Mouse (Mus musculus) naive thymus-derived CD4-positive, alpha-beta T cell, adult 2 months (primary cell): ENCODE data around the gene Hmcn1.

ENCODE experiments used
- DNase-seq: peaks from one replicate; pipeline ENCODE4 v3.0.0-alpha.2; 2011; ENCODE audit warnings: low read depth

Gene Hmcn1

DNA sequence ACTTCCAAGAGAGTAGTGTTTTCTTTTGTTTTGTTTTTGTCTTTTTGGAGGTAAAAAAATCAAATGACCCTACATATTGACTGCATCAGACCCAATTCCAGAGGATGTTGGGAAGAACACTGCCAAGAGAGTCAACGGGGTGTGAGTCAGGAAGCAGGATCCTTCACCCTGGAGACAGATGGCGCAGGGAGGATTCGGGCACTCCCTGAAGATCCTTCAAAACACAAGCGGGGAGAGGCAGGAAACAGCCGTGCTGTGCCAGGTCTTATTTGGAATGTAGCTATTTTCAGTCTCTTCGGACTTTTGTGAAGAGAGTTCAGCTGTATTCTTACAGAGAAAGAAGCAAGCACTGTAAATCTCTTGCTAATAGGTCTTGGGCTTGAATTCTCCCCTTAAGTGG is 120.0 kb downstream of the Hmcn1 start:
- no peak for DNase-seq

DNA sequence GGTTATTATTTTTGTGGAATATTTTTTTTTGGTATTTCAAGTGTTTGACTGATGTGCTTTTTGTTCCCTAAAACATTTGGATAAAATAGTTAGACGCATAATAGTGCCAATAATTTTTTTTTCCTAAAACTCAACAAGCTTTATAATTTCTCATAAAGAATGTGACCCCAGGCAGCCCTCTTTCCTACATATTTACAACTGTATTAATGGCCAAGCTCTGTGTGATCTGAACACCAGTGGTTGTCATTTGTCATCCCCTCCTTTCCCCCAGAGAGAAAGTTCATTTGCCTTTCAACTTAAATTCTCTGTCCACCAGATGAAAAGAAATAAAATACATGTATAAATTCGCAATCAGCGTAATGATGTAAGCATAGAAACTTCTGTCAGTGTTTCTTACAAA is 121.1 kb downstream of the Hmcn1 start:
- no peak for DNase-seq

DNA sequence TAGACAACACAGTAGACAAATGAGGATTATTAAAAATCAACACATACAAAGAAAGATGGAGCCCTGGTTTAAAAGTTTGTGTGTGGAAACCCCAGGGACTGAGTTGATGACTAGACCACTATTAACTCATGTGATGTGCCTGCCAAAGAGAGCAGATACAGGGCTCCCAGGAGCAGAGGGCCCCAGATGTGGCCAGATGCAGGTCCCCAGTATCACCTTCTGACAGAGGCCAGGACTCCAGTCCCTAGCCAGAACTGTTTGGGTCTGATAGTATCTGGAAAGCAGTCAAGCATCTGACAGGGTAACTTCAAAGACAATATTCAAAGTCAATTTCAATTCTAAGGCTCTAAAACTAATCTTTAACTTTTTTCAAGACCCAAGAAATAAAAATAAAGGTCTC is 124.0 kb downstream of the Hmcn1 start:
- no peak for DNase-seq

DNA sequence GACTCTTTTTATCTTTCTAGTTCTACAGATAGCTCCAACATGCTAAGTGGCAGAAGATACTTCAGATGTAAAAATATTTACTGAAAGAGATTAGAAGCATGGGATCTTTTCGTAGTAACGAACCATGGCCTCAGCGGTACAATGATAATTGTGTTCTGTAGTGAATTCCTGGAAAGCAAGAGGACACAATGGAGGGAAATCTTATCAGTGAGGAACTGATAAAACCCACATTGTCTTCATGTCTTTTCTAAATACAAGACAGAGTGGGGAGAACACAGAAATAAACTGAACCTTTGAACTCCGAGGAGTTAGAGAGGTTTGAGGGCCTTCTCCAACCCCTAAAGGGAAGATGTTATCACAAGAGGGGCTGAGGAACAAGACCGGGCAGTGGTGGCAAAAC is 126.6 kb downstream of the Hmcn1 start:
- no peak for DNase-seq

DNA sequence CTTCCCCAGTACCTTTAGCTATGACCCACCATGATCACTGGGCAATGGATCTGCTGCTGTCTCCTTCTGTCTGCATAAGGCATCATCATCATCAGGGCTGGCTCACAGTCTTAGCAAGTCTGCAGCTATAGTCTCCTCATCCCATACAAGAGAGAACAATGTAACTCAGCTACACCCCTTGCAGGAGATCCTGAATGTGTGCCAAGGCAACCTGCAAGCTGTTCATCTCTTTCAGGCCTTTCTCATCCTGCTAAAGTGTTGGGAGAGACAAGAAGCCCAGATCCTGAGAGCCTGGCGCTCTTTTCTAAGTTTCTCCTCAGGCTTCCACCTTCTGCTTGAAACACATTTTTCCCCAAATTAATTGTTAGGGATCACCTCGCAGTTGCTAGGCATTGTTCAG is 135.5 kb downstream of the Hmcn1 start:
- DNase-seq = no peak

DNA sequence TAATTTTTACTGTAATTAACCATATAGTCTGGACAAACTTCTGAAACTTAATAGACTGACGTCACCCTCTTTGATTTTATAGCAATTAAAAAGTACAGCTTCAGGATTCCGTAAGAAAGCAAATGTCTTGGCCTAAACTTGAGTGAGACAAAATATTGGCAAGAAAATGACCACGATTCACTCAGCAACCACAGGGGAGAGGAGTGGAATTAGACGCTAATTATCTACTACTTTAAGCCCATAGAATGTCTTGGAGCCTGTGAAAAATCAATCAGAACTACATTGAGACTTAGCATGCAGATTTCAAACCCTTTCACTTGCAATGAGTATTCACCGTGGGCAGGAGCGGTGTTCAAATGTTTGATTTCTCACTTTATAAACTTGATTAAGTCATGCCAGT is 159.8 kb downstream of the Hmcn1 start:
- DNase-seq = no peak

DNA sequence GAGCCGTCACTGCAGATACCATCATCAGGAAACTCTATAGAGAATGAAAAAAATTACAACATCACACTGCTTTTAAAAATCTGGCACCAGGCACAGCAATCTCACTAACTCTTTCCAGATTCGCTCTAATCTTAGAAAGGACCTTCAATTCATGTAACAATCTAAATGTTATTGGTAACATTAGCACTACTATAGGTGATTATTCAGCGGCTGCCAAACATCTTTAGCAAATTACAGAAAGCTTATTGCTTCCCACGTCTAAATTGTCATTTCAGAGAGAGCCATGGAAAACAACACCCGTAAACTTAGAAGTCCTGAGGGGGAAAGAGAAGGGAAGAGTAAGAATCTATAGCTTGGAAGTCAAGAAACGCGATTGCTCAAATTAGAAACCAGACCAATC is 163.4 kb downstream of the Hmcn1 start:
- no peak for DNase-seq

DNA sequence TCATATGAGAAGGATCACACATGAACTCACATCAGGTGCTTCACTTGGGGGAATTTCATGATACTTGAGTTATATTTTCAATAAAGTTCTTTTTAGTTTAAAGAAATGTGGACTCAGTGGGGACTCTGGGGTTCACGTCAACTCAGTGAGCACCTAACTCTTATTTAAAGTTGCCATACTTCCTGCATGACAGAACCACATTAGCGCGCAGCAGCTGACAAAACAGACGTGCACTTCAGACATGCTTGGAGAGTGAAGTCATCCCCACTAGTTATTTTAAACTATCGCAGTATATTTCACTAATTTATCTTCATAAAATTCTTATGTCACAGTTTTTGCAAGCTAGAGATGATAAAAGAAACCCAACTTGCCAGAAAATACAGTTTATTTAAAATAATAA is 166.1 kb downstream of the Hmcn1 start:
- DNase-seq = no peak

DNA sequence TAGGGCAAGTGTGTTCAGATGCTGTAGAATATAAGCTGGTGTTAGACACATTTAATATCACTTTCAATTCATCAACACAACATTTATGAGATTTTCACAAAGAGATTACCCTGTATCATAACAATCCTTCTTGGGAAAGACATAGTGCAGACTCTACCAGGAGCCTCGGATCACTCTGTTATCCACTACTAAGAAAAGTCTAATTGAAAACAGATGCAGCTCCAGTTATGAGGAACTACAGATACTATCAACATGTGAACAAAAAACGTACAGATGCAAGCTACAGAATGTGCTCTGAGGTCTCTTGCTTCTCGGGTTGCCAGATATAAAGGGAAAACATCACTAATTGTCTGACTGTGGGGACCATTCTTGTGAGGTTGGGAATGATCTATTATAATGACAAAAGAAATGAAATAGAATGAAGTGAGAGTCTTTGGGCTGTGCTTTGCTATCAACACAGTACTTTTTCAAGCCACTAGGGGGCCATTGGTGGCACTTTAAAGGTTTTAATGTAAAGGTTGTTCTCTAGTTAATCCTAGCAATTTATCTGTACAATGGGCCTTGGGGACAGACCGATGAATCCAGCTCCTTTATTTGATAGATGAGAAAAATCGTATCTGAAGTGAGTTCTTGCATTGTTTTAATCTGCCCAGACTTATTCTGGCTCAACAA is 168.8 kb downstream of the Hmcn1 start:
- peak; percentile 37 for DNase-seq

DNA sequence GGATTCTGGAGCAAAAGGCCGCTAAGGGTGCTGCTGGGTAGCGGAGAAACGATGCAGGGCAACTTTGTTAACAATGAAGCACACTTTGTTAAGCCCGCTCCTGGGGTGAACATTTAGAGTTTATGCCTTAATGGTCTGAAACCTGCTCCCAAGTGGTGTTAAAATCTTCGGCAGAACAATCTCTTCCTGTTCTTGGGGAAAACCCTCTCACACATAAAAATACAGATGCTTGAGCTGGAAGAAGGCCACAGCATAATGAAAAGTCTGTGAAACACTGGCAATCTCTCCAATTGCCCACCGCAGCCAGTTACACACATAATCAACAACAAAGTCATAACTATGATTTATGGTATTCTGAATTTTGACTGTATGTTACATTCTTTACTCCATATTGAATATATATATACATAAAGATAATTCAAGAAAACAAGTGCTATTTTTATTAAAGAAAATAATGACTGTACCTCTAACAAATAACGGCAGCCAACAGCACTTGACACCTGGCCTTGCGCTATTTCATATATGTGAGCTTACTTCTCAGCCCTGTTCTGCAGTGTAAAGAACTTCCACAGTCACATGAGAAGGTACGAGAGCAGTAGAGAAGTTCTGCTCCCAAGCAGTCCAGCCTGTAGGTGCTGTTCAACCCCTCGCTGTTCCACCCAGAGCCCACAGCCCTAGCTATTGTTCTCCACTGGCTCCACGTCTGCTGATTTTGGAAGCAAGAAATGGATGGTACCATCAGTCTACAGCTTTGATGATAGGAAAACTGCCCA is 177.0 kb downstream of the Hmcn1 start:
- DNase-seq = no peak

DNA sequence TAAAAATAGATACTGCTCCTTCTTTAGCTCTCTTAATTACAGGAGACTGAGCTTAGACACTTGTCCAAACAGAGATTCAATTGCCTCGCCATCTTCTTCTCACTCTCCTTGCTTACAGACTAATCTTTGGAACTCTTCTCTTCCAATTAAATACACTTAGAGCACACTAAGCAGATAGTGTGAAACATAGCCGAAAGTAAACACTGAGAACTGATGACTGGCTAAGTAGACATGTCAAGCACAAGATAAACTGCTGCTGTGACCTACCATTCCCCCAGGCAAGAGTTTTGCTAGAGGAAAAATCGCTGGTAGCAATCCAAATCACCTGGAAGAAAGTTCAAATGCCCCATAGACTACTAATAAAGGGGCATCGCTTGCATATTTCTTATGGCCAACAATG is 178.3 kb downstream of the Hmcn1 start:
- no peak for DNase-seq

DNA sequence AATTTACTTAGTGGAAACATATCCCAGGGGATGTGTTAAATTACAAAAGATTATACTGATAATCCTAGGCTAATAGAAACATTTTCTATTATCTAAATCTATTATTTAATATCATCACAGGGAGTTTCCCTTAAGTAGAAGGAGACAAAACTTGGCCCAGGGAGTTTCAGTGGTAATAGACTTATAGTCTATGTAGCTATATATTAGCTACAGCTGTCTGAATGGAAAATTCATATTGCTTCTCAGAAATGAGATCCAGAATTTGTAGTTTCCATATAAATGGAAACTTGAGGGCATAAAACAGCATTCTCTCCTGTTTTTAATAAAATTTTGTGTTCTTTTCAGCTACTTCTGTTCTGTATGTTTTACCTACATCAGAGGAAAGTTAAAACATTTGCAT is 179.9 kb downstream of the Hmcn1 start:
- no peak for DNase-seq

DNA sequence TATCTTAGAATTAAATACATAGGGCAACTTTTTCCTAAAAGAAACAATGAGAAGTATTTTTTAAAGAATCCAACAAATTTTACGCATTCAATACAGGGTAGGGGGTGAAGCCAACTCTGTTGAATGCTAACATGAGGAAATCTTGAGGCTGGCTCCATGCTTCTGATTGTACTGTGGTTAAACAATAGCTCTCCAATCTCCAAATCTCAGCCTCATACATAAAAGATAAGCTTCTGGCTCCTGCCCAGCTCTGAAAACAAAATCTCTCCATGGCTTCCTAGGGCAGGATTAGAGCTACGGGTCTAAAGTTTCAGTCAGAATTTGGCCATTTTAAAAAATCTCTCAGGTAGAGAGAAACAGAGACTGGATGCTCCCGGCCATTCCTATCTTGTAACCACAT is 186.4 kb downstream of the Hmcn1 start:
- no peak for DNase-seq

DNA sequence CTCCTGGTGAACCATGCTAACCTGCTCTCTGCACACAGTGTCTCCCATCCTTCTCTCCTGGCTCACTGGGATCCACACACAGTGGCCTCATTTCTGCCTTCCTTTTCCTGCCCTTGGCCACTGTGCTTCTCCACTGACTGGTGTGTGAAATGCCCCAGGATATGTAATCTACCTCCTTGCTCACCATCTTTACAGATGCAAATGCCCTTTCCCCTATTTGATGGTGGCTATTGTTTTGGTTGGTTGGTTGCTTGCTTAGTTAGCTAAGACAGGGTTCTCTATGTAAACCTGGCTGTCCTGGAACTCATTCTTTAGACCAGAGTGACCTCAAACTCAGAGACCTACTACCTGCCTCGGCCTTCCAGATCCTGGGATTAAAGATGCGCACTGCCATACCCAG is 187.8 kb downstream of the Hmcn1 start:
- DNase-seq = no peak

DNA sequence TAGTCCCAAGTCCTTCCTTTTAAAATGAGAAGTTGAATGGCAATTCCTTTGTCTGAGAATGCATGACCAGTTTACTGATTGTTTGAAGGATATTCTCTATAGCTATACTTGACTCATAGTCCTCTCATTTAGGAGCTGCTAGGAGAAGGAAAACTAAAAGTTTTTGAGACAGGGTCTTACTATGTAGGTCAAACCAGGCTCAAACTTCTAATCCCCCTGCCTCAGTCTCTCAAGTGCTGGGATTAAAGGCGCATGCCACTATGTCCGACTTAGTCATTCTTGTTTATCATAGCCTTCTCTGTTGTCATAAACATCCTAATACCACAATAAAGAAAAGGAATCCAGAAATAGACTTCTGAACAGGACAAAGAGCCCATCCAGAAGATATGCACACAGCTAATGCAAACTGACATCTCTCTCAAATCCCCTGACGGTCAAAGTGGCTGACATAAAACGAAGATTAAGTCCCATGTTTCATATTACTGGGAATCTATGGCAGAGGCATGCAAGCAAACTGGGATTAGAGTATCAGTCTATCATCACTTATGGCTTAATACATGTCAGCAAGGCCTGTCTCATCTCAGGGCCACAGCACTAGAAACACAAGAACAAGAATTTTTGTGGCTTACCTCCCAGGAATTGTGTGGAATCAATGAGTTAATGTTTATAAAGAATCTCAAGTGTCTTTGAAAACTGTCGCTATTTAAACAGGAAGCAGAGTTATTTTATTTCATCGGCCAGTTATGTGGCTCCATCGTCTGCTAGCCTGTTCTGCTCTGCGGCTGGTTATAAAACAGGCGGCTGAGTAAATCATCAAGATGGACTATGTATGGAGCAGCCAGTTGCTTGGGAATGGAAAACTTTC is 188.8 kb downstream of the Hmcn1 start:
- DNase-seq = no peak

DNA sequence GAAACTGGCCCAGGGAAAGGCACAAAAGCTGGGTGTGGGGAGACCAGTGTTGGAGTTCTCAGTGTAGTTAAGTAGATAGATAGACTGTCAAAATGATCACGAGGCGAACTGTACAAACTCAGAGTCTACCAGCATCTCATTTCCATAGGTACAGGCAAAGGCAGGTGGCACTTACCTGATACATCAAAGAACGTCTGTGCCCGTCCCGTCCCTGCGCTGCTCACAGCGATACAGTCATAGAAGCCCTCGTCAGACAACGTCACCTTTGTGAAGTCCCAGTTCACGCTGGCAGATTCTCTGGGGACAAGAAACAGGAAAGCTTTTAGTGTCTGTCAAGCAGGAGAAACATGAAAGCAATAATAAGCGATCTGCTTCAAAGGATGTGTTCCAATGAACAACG is 190.6 kb downstream of the Hmcn1 start:
- no peak for DNase-seq

DNA sequence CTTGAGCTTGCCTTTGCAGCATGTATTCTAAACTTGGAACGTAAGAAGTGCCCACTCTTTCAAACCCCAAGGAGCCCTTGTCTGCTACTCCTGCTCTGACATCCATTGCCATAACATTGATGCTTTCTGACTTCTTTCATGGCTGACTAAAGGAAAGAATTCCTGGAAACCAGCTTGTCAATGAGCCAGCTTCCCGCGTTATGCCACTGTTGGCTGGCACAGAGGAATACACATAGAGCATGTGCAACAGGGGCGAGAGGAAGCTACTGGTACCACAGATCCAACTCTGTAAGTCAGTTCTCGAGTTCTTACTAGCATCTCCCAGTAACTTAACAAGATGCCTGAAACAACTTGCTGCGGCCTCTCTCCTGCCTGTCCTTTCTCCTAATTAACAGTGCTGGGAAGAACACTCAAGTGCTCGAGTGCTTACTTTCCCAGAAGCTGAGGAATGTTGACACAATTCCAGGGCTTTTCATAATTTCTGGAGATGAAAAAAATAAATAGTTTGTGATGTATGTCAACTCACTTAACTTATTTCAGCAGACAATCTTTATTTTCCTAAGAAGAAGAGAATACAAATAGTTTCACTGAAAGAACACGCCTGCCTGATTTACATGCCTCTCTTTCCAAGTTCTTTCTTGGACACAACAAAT is 192.5 kb downstream of the Hmcn1 start:
- DNase-seq = no peak

DNA sequence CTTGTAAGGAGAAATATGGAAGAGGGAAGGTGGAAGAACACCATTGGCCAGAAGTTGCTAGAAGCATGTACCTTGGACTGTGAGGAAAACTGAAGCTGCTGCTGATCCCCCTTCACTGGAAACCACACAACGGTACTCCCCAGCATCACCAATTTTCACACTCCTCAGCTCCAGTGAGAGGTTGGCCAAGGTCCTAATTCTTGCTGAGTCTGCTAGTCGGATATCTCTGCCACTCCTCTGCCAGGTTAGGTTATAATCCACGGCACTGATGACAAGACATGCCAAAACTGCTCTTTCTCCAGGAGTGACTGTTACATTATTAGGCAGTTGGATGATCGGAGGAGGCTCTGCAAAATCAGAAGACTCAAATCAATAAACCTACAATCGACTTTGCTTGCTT is 194.6 kb downstream of the Hmcn1 start:
- no peak for DNase-seq

DNA sequence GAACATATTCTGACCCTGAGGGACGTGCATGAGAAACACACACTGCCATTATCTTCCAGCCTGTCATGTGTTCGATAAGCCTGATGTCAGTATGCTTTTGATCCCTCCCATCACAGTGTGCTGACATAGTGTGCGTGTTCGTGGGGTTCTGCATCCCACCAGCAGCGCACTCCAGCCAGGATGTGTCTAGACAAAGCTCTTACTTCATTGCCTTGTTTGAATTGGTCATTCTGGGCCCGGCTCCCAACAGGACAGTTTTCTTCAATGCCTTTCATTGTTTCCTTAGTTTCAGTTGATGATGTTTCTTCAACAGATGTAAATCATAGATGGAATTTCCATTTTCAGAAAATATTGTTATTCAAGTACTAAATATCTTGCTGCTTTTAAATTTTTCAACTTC is 206.5 kb downstream of the Hmcn1 start:
- no peak for DNase-seq

DNA sequence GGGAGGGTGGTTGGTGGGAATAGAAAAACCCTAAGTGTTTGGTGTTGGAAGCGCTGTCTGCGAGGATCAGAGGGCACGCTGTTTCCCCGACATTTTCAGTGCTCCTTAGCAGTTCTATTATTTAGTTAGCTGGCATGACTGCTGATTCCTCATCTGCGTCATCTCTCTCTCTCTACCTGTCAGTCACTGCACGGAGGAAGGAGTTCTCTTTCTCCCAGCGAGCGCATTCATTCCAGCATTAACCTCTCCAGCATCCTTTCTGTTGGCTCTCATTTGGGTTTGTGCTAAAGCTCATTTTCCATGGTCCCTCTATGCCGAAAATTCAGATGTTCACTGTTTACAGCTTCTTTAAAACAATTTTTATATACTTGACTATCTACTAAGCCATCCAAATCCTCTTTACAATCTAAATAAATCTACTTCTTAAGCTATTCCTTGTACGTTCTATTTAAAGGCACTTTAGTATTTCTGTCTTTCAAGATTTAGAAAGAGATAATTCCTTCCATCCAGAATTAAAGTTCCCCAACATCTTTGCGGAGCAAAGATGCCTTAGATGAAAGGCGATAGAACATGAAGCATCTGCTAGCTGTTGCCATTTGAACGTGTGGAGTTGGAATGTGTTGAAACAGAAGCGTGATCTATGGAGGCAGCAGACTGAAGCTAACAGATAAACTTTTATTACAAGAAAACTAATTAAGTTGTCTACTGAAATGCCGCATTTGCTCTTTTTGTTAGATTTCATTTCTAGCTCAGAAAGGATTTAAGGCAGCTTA is 210.0 kb downstream of the Hmcn1 start:
- DNase-seq = no peak

DNA sequence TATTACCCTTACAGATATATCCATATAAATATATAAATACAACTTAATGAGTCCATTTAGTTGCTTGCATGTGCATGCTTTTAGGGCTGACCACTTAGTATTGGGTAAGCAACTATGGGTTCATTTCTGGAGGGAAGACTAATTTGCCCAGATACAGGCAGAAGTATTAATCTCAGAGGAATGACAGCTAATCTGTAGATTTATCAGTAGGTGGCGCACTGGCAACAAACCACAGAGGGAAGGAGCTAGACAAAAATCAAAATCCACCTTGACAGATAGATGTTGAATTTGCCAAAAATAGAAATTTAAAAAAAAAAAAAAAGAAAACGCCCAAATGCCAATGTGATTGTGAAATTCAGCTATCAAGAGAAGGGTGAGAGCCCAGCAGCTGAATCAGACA is 213.3 kb downstream of the Hmcn1 start:
- DNase-seq = peak; percentile 14

DNA sequence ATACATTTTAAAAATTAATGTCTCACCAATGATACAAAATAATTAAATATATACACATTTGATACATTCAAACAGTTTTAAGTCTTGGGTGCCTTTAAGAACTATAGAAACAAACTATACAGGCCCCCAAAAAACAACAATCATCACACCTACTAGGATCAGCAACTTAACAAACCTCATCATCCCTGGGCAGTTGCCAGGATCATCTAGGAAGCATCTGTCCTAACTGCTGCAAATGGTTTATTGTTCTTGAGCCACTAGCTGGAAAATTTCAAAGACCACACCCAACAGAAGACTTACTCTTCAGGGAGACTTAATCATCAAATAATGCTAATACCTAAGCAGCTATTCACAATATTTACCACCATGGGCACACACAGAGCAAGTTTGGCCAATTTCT is 216.5 kb downstream of the Hmcn1 start:
- DNase-seq = no peak
